Mouse (Mus musculus): ENCODE measurements around the gene Cxcl5. TPM values are rescaled to one million over a fixed set of nuclear protein-coding genes. Genes with fewer than 3 reads are reported as not detected.

Gene Cxcl5
- polyA plus RNA-seq, 2 experiments: 1.3 to 1.4 TPM

- 86% methylated on average over 3 of the region's 3 CpGs for WGBS
- no peak for ATAC-seq (ENCODE audit: low FRiP score, low read depth)
Measured at GRCm38 (mm10) chr5:90783697-90784096, 24.5 kb downstream of the Cxcl5 start.

GRCm38 (mm10) chr5:90785659-90786588 lies 26.8 kb downstream of the Cxcl5 start, which contains the start of gene Cxcl3:
Gene Cxcl3 (plus strand): TSS chr5:90786103.
- no peak for TF ChIP-seq POLR2A (IDR thresholded peaks at IDR 0.05; ENCODE audit: borderline replicate concordance, extremely low read depth, insufficient read depth, insufficient read length)
- peaks cover 13% of the 10 kb centered on the region for H3K4me1 ChIP-seq (ENCODE audit: control insufficient read depth, insufficient read depth, low read length)
- ATAC-seq (ENCODE audit: low FRiP score, low read depth): peak; percentile 56; the same call in 1 of the 2 replicates

More at GRCm38 (mm10) chr5:90783697-90784096, 24.5 kb downstream of the Cxcl5 start:
- Histone ChIP-seq H3K27ac (replicated peaks; ENCODE audit: low read depth, low read length) (no peak overlapping the region), H3K4me2 (replicated peaks; ENCODE audit: low read depth, low read length, severe bottlenecking) (no peak overlapping the region), H3K9me3 (ENCODE audit: control insufficient read depth, low read length) (no peaks in the 10 kb centered on the region), H3K27me3 (ENCODE audit: control insufficient read depth, insufficient read depth, low read length) (no peaks in the 10 kb centered on the region), H3K9ac (ENCODE audit: low read depth, low read length, severe bottlenecking) (no peak overlapping the region), H3K4me3 (replicated peaks; ENCODE audit: low read length) (no peak overlapping the region), H3K4me1 (ENCODE audit: control insufficient read depth, insufficient read depth, low read length) (peaks cover 3% of the 10 kb centered on the region; the same call in 1 of the 2 replicates), H3K36me3 (ENCODE audit: control insufficient read depth, insufficient read depth, low read length) (no peaks in the 10 kb centered on the region)
- no peak for TF ChIP-seq POLR2A (IDR thresholded peaks at IDR 0.05; ENCODE audit: borderline replicate concordance, extremely low read depth, insufficient read depth, insufficient read length)
- DNase-seq (ENCODE audit: low spot score): no peak

GRCm38 (mm10) chr5:90788114-90788513 lies 29.0 kb downstream of the Cxcl5 start:
- Histone ChIP-seq H3K27ac (replicated peaks; ENCODE audit: low read depth, low read length) (no peak overlapping the region), H3K9me3 (ENCODE audit: control insufficient read depth, low read length) (no peaks in the 10 kb centered on the region), H3K27me3 (ENCODE audit: control insufficient read depth, insufficient read depth, low read length) (no peaks in the 10 kb centered on the region), H3K36me3 (ENCODE audit: control insufficient read depth, insufficient read depth, low read length) (no peaks in the 10 kb centered on the region), H3K9ac (ENCODE audit: low read depth, low read length, severe bottlenecking) (no peak overlapping the region), H3K4me2 (replicated peaks; ENCODE audit: low read depth, low read length, severe bottlenecking) (no peak overlapping the region), H3K4me1 (ENCODE audit: control insufficient read depth, insufficient read depth, low read length) (peaks cover 13% of the 10 kb centered on the region), H3K4me3 (replicated peaks; ENCODE audit: low read length) (no peak overlapping the region)
- no peak for ATAC-seq (ENCODE audit: low FRiP score, low read depth)
- WGBS: 79% methylated on average over 4 of the region's 4 CpGs
- no peak for TF ChIP-seq POLR2A (IDR thresholded peaks at IDR 0.05; ENCODE audit: borderline replicate concordance, extremely low read depth, insufficient read depth, insufficient read length)
- no peak for DNase-seq (ENCODE audit: low spot score)

More at GRCm38 (mm10) chr5:90785659-90786588, 26.8 kb downstream of the Cxcl5 start, which contains the start of gene Cxcl3:
- 19% methylated on average over 21 of the region's 26 CpGs for WGBS
- no peak within 1 kb of the TSS for H3K27ac ChIP-seq (replicated peaks; ENCODE audit: low read depth, low read length)
- H3K27me3 ChIP-seq (ENCODE audit: control insufficient read depth, insufficient read depth, low read length): no peaks in the 10 kb centered on the region
- DNase-seq (ENCODE audit: low spot score): no peak
- peak within 1 kb of the TSS; percentile 71 for H3K4me2 ChIP-seq (replicated peaks; ENCODE audit: low read depth, low read length, severe bottlenecking)
- H3K9me3 ChIP-seq (ENCODE audit: control insufficient read depth, low read length): no peaks in the 10 kb centered on the region
- H3K9ac ChIP-seq (ENCODE audit: low read depth, low read length, severe bottlenecking): peak within 1 kb of the TSS; percentile 44; the same call in 1 of the 2 replicates
- no peaks in the 10 kb centered on the region for H3K36me3 ChIP-seq (ENCODE audit: control insufficient read depth, insufficient read depth, low read length)
- H3K4me3 ChIP-seq (replicated peaks; ENCODE audit: low read length): peak within 1 kb of the TSS; percentile 28

- no peak for TF ChIP-seq POLR2A (IDR thresholded peaks at IDR 0.05; ENCODE audit: borderline replicate concordance, extremely low read depth, insufficient read depth, insufficient read length)
- WGBS: 55% methylated on average over 11 of the region's 11 CpGs
- Histone ChIP-seq H3K9ac (ENCODE audit: low read depth, low read length, severe bottlenecking) (no peak overlapping the region), H3K4me3 (replicated peaks; ENCODE audit: low read length) (no peak overlapping the region), H3K9me3 (ENCODE audit: control insufficient read depth, low read length) (no peaks in the 10 kb centered on the region), H3K36me3 (ENCODE audit: control insufficient read depth, insufficient read depth, low read length) (no peaks in the 10 kb centered on the region), H3K27me3 (ENCODE audit: control insufficient read depth, insufficient read depth, low read length) (no peaks in the 10 kb centered on the region), H3K27ac (replicated peaks; ENCODE audit: low read depth, low read length) (no peak overlapping the region), H3K4me1 (ENCODE audit: control insufficient read depth, insufficient read depth, low read length) (peaks cover 13% of the 10 kb centered on the region), H3K4me2 (replicated peaks; ENCODE audit: low read depth, low read length, severe bottlenecking) (no peak overlapping the region; the same call in 1 of the 2 replicates)
- ATAC-seq (ENCODE audit: low FRiP score, low read depth) (no peak), DNase-seq (ENCODE audit: low spot score) (no peak)
Measured at GRCm38 (mm10) chr5:90789306-90790073, 30.3 kb downstream of the Cxcl5 start.

GRCm38 (mm10) chr5:90790074-90790502 lies 30.9 kb downstream of the Cxcl5 start:
- ATAC-seq (ENCODE audit: low FRiP score, low read depth) (peak; percentile 66), DNase-seq (ENCODE audit: low spot score) (peak; percentile 27)
- Histone ChIP-seq H3K4me2 (replicated peaks; ENCODE audit: low read depth, low read length, severe bottlenecking) (no peak overlapping the region; the same call in 1 of the 2 replicates), H3K4me3 (replicated peaks; ENCODE audit: low read length) (no peak overlapping the region), H3K9me3 (ENCODE audit: control insufficient read depth, low read length) (no peaks in the 10 kb centered on the region), H3K9ac (ENCODE audit: low read depth, low read length, severe bottlenecking) (no peak overlapping the region), H3K27ac (replicated peaks; ENCODE audit: low read depth, low read length) (no peak overlapping the region), H3K4me1 (ENCODE audit: control insufficient read depth, insufficient read depth, low read length) (peaks cover 13% of the 10 kb centered on the region), H3K36me3 (ENCODE audit: control insufficient read depth, insufficient read depth, low read length) (no peaks in the 10 kb centered on the region), H3K27me3 (ENCODE audit: control insufficient read depth, insufficient read depth, low read length) (no peaks in the 10 kb centered on the region)
- WGBS: 9% methylated on average over 8 of the region's 8 CpGs
- TF ChIP-seq POLR2A (IDR thresholded peaks at IDR 0.05; ENCODE audit: borderline replicate concordance, extremely low read depth, insufficient read depth, insufficient read length): no peak
